Mouse (Mus musculus): ENCODE data around the gene Psmb7.

DNA sequence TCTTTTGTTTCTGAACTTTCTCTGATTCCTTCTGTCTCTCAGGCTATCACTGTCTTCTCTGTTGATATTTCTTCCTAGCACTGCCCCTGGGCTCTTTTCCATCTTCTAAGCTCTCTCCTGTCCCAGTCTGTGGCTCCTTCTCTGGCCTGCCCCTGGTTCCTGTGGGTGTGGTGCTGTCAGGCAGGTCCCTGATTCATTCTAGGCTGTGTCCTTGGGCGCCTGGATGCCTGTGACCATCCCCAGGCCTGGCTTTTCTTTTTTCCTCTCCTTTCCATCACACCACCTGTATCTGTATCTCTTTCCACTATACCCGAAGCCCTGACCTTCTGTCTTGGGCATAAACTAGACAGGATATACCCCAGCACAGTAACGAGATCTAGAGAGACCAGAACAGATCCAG lies 41.9 kb upstream of the Psmb7 start:
- TF ChIP-seq CTCF (IDR thresholded peaks at IDR 0.05; ENCODE audit: control insufficient read depth, insufficient read depth, insufficient read length) (no peak), USF1 (IDR thresholded peaks at IDR 0.05; ENCODE audit: low read depth) (no peak), MAX (IDR thresholded peaks at IDR 0.05) (no peak), FOSL1 (IDR thresholded peaks at IDR 0.05; ENCODE audit: insufficient read depth, low read length, poor library complexity, severe bottlenecking) (no peak), MYOG (IDR thresholded peaks at IDR 0.05; ENCODE audit: control insufficient read depth, extremely low read depth, insufficient read length) (no peak), CEBPB (IDR thresholded peaks at IDR 0.05; ENCODE audit: low read depth) (no peak)

Measured in C2C12 (cell line).